Mouse (Mus musculus): ENCODE data around the gene Dcst1.
A peak's percentile ranks its signal among the peaks of the same experiment; 100 is the strongest.

- no peak for TF ChIP-seq CTCF (IDR thresholded peaks at IDR 0.05; ENCODE audit: control insufficient read depth, insufficient read depth, insufficient read length)
- TF ChIP-seq MAX (IDR thresholded peaks at IDR 0.05), result no peak
- TF ChIP-seq USF1 (IDR thresholded peaks at IDR 0.05; ENCODE audit: low read depth), result peak; percentile 46
- TF ChIP-seq MYOD1 (IDR thresholded peaks at IDR 0.05; ENCODE audit: control insufficient read depth, insufficient read length, low read depth), result no peak
- TF ChIP-seq CEBPB (IDR thresholded peaks at IDR 0.05; ENCODE audit: low read depth), result no peak
These were observed 2.3 kb upstream of the Dcst1 start for GRCm38 (mm10) chr3:89367338-89367737.
